Mouse (Mus musculus) midbrain, embryonic 11.5 days (tissue): ENCODE measurements at regions not wholly inside any gene's neighbourhood (a gene's known extent, or its start where the extent isn't known, plus 50 kb on each side); places are given as distances from the start of the nearest gene placed in this dataset.

Source experiments
- ATAC-seq: fragments of 200-750 bp; cut with Nextera tagmentation; 2 replicates; pipeline ENCODE4 v1.8.0; 2017; ENCODE audit warnings: moderate TSS enrichment, moderate library complexity; ENCODE audit not compliant: low FRiP score
- DNase-seq: peaks from one replicate; pipeline ENCODE4 v3.0.0; 2015; ENCODE audit warnings: low spot score; ENCODE audit errors: missing footprints
- H3K27ac ChIP-seq: fragments of 300-500 bp; sonication (generic); 2 replicates; pipeline ENCODE4 v1.5.1; 2014; ENCODE audit warnings: low read depth, low read length
- H3K27me3 ChIP-seq: fragments of 300-500 bp; sonication (generic); 2 replicates; pipeline ENCODE4 v1.6.1; 2014; ENCODE audit warnings: mild to moderate bottlenecking, low read length, moderate library complexity, mixed read lengths; ENCODE audit not compliant: control insufficient read depth, insufficient read depth
- H3K36me3 ChIP-seq: fragments of 300-500 bp; sonication (generic); 2 replicates; pipeline ENCODE4 v1.6.1; 2014; ENCODE audit warnings: mild to moderate bottlenecking, low read length, moderate library complexity, mixed read lengths; ENCODE audit not compliant: control insufficient read depth, insufficient read depth
- H3K4me1 ChIP-seq: fragments of 300-500 bp; sonication (generic); 2 replicates; pipeline ENCODE4 v1.6.1; 2014; ENCODE audit warnings: low read length; ENCODE audit not compliant: control insufficient read depth, insufficient read depth
- H3K4me2 ChIP-seq: fragments of 300-500 bp; sonication (generic); 2 replicates; pipeline ENCODE4 v1.6.1; 2014; ENCODE audit warnings: mild to moderate bottlenecking, moderate library complexity
- H3K4me3 ChIP-seq: fragments of 300-500 bp; sonication (generic); 2 replicates; pipeline ENCODE4 v1.5.1; 2014; ENCODE audit warnings: low read depth, low read length
- H3K9ac ChIP-seq: fragments of 300-500 bp; sonication (generic); 2 replicates; pipeline ENCODE4 v1.6.1; 2014; ENCODE audit warnings: low read length
- H3K9me3 ChIP-seq: fragments of 300-500 bp; sonication (generic); 2 replicates; pipeline ENCODE4 v1.6.1; 2016; ENCODE audit warnings: low read length; ENCODE audit not compliant: control insufficient read depth
- WGBS: fragments of 180-500 bp; shearing (Covaris S2); extraction: QIAGEN DNeasy Blood & Tissue Kit; methylation state at CpG from one replicate; pipeline ENCODE4 v1.1.7; 2014; 5-methylcytosine and 5-hydroxymethylcytosine counted together

DNA sequence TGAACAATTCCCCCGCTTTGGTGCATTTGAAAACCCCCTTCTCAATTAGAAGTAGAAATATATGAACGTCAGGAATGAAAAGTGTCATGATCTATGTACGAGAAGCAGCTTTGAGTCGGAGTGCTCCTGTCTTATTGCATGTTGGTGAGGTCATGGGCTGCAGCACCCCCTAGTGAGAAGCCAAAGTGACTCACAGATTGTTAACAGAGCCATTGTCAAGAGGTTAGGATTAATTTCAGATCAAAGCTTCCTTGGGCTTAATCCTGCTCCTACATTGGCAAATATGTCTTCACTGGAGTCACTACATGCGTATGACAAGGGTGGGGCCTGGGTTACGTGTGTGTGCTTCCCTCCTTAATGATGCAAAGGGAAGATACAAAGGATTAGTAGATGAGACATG lies 165.8 kb upstream of the Dio2 start:
- ATAC-seq (no peak), DNase-seq (no peak)
- Histone ChIP-seq H3K27ac (no peak overlapping the region), H3K9me3 (no peaks in the 10 kb centered on the region), H3K9ac (no peak overlapping the region), H3K4me1 (no peaks in the 10 kb centered on the region), H3K4me2 (no peak overlapping the region), H3K36me3 (no peaks in the 10 kb centered on the region), H3K27me3 (no peaks in the 10 kb centered on the region), H3K4me3 (no peak overlapping the region)
- WGBS = 76% methylated on average over 6 of the region's 6 CpGs

DNA sequence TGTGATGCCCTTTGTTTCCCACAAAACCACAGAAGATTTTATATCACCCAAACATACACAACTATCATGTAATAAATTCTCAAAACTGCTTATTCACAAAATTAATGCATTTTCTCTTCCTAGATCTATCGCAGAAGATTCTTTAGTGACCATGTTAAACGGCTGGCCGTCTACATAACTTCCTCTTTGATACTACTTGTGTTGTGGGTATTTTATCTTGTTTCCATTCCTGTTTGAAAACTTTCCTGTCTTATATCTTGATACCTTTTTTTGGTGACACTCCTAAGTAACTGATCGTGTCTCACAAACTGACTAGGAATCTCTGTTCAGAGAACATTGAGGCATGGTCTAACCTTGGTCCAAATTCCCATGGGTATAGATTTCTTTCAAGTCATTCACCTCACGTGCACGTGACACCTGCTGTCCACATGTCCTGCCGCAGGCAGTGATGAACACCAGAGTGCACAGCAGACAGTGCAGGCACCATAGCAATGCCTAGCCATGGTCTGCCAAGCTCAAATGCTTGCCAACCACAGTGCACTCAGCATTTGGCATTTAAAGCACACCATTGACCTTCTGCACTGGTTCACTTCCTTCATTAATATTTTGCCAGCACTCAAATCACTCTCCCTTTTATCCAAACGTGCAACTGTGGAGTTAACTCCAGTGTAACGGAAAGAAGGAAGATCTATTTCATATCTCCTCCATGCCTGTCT lies 155.6 kb upstream of the Dio2 start:
- H3K27me3 ChIP-seq = no peaks in the 10 kb centered on the region
- H3K4me3 ChIP-seq = no peak overlapping the region
- no peak overlapping the region for H3K27ac ChIP-seq
- ATAC-seq = no peak
- H3K36me3 ChIP-seq = no peaks in the 10 kb centered on the region
- DNase-seq = no peak
- no peak overlapping the region for H3K9ac ChIP-seq
- H3K4me1 ChIP-seq = no peaks in the 10 kb centered on the region
- 94% methylated on average over 9 of the region's 9 CpGs for WGBS
- H3K4me2 ChIP-seq = no peak overlapping the region
- no peaks in the 10 kb centered on the region for H3K9me3 ChIP-seq

DNA sequence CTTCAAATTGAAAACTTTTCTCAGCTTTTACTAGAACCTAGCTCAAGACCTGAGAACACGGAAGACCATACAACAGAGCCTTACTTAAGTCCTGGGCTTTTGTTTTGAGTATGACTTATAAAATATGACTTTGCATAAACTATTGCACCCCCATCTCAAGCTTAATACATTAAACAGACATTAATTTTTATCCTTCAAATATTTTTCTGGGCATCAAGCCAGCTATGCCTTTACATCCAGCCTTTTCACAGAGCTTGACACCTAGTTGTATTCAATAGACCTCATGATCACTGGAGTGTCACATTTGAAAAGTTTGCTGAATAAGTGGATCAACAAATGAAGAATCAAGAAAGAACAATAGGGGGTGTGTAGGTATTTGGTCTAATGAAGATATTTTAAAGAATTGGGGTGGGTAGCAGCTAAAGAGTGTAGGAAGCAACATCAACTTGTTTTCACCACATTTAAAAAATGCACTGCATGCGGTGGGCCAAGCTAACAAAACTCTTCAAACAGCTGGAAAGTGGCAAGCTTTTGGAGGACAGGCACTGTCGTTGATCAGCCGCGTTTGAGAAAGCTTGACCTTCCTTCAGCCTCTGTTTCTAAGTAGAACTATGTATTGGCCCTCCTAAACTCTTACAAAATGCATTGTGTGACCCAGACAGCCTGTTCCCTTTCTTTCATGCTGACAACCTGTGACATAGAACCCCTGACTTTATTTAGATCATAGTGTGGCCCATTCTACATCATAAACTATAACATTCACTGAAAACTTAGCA lies 138.2 kb upstream of the Dio2 start:
- 86% methylated on average over 5 of the region's 5 CpGs for WGBS

DNA sequence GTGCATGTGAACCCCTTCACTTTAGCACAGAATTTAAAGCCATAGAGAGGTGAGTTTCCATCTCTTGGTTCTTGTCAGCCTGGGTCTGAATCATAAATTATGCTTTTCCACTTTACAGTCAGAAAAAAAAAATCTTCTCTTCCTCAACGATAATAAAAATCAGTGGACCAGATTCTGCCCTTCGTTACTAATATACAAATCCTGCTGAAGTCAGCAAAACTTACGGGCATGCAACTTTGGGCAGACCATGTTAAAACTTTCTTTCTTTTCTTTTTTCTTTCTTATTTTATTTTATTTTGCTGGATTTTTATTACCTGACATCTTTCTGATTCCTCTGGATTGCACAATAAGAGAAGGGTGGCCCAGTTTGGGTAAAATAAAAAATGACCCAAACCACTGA lies 136.6 kb upstream of the Dio2 start:
- no peak overlapping the region for H3K4me3 ChIP-seq
- 97% methylated on average over 3 of the region's 3 CpGs for WGBS

More for the DNA sequence above, 138.2 kb upstream of the Dio2 start:
- Histone ChIP-seq H3K4me1 (no peaks in the 10 kb centered on the region), H3K27ac (no peak overlapping the region), H3K9me3 (no peaks in the 10 kb centered on the region), H3K27me3 (no peaks in the 10 kb centered on the region), H3K4me2 (no peak overlapping the region), H3K9ac (no peak overlapping the region), H3K4me3 (no peak overlapping the region), H3K36me3 (no peaks in the 10 kb centered on the region)
- DNase-seq = peak; percentile 49
- no peak for ATAC-seq

DNA sequence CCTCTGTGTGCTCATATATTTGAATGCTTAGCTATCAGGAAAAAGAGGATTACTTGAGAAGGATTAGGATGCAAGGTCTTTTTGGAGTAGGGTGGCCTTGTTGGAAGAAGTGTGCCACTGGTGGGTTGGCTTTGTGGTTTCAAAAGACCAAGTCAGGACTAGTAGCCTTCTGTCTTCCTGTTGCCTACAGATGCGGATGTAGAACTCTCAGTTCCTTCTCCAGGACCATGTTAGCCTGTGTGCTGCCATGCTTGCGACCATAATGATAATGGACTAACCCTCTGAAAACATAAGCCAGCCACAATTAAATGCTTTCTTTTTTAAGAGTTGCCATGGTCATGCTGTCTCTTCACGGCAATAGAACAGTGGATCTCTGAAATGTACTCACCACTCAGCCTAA lies 135.7 kb upstream of the Dio2 start:
- Histone ChIP-seq H3K4me1 (no peaks in the 10 kb centered on the region), H3K4me3 (no peak overlapping the region), H3K27ac (no peak overlapping the region), H3K9ac (no peak overlapping the region), H3K27me3 (no peaks in the 10 kb centered on the region), H3K36me3 (no peaks in the 10 kb centered on the region), H3K9me3 (no peaks in the 10 kb centered on the region), H3K4me2 (no peak overlapping the region)
- WGBS = 87% methylated on average over 3 of the region's 3 CpGs
- ATAC-seq = no peak
- no peak for DNase-seq

More for the DNA sequence above, 136.6 kb upstream of the Dio2 start:
- no peaks in the 10 kb centered on the region for H3K27me3 ChIP-seq
- H3K36me3 ChIP-seq = no peaks in the 10 kb centered on the region
- no peaks in the 10 kb centered on the region for H3K9me3 ChIP-seq
- ATAC-seq = no peak
- H3K4me2 ChIP-seq = no peak overlapping the region
- H3K4me1 ChIP-seq = no peaks in the 10 kb centered on the region
- DNase-seq = peak; percentile 2
- no peak overlapping the region for H3K9ac ChIP-seq
- no peak overlapping the region for H3K27ac ChIP-seq

DNA sequence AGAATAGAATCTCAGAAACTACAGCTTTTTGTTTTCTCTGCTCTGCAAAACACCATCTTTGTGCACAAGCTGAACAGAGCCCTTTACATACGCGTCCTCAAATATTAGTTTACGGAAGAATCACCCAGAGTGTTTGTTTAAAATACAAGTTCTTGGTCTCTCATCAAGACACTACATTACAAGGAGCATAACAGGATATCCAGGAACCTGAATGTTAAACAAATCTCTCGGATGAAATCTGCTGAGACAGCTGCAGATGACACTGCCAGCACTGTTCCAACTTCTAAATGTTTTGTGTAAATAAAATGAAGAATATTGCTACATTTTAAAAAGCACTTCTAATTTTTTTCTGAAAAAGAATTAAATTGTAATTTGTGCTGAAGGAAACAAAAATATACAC lies 128.4 kb upstream of the Dio2 start:
- no peak for ATAC-seq
- no peaks in the 10 kb centered on the region for H3K36me3 ChIP-seq

DNA sequence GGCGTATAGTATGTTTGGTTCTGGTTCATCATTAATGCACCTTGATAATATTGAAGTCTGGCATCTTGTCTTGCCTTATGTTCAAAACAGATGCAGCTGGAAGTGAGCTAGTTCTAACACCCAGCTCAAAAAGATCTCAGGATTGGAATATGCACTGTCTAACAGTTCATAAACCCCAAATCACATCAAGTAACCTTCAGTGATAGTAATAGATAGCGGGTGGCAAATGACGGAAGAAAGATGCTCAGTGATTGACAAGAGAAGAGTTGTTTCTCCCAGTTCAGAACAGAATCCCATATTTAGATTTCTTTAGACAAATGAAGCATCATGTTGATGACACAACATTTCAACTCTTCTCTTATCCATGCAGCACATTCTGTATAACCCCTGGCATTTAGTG lies 124.4 kb upstream of the Dio2 start:
- Histone ChIP-seq H3K9me3 (no peaks in the 10 kb centered on the region), H3K4me3 (no peak overlapping the region), H3K27me3 (no peaks in the 10 kb centered on the region), H3K4me2 (no peak overlapping the region), H3K27ac (no peak overlapping the region), H3K36me3 (no peaks in the 10 kb centered on the region), H3K4me1 (no peaks in the 10 kb centered on the region), H3K9ac (no peak overlapping the region)
- DNase-seq (peak; percentile 26), ATAC-seq (no peak)
- 92% methylated on average over 3 of the region's 3 CpGs for WGBS

More for the DNA sequence above, 128.4 kb upstream of the Dio2 start:
- WGBS = 82% methylated on average over 4 of the region's 4 CpGs
- Histone ChIP-seq H3K27me3 (no peaks in the 10 kb centered on the region), H3K4me2 (no peak overlapping the region), H3K27ac (no peak overlapping the region), H3K4me1 (no peaks in the 10 kb centered on the region), H3K9ac (no peak overlapping the region), H3K4me3 (no peak overlapping the region), H3K9me3 (no peaks in the 10 kb centered on the region)
- peak; percentile 53 for DNase-seq

DNA sequence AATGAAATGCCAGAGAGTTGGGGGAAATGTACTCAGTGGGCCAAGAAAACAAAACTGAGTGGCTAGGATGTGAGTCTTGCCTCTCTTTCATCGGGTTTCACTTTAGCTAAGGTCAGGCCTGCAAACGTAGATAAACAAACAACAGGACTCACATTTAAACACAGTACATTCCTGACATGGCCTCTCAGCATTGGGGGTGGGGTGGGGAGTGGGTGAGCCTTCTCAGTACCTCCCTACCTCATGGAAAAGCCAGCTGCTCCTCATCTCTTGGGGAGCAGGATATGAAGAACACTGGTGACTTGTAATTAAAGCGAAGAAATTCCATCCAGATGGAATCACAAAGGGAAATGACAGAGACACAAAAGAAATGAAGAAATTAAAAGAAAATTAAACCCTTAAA lies 119.5 kb upstream of the Dio2 start:
- WGBS = 64% methylated on average over 3 of the region's 3 CpGs
- H3K4me1 ChIP-seq = no peaks in the 10 kb centered on the region
- no peaks in the 10 kb centered on the region for H3K27me3 ChIP-seq
- no peaks in the 10 kb centered on the region for H3K36me3 ChIP-seq
- H3K9me3 ChIP-seq = no peaks in the 10 kb centered on the region
- no peak overlapping the region for H3K9ac ChIP-seq
- ATAC-seq (no peak; the same call in 1 of the 2 replicates), DNase-seq (no peak)
- no peak overlapping the region for H3K4me3 ChIP-seq
- H3K4me2 ChIP-seq = no peak overlapping the region
- no peak overlapping the region for H3K27ac ChIP-seq

DNA sequence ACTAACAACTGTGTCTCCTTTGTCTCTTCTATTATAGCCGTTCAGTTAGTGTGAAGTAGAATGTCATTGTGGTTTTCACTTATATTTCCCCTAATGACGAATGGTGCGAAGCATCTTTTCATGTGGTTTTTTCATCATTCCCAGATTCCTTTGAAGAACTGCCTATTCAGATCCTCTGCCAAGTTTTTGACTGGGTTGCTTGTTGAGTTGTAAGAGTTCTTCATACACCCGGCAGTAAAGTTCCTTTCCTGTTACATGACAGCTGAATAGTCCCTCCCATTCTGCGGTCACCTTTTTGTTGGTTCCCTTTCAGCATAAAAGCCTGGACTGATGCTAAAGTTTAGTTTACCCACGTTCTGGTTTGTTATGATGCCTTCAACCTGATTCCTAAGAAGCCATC lies 72.4 kb upstream of the Dio2 start:
- H3K36me3 ChIP-seq = no peaks in the 10 kb centered on the region
- no peak overlapping the region for H3K27ac ChIP-seq
- WGBS = 72% methylated on average over 6 of the region's 6 CpGs
- H3K4me3 ChIP-seq = no peak overlapping the region
- ATAC-seq = no peak
- H3K27me3 ChIP-seq = no peaks in the 10 kb centered on the region
- no peak overlapping the region for H3K9ac ChIP-seq
- H3K4me1 ChIP-seq = no peaks in the 10 kb centered on the region
- H3K9me3 ChIP-seq = no peaks in the 10 kb centered on the region
- H3K4me2 ChIP-seq = no peak overlapping the region
- DNase-seq = no peak
